Mouse (Mus musculus) liver, embryonic 12.5 days (tissue): ENCODE measurements at regions not wholly inside any gene's neighbourhood (a gene's known extent, or its start where the extent isn't known, plus 50 kb on each side); places are given as distances from the start of the nearest gene placed in this dataset.

ENCODE experiments used
- ATAC-seq: fragments of 200-750 bp; cut with Nextera tagmentation; 2 replicates; pipeline ENCODE4 v1.8.0; 2017; ENCODE audit warnings: moderate number of reproducible peaks, mild to moderate bottlenecking, moderate library complexity
- H3K27ac ChIP-seq: fragments of 300-500 bp; sonication (generic); 2 replicates; pipeline ENCODE4 v1.5.1; 2016; ENCODE audit warnings: mild to moderate bottlenecking
- H3K27me3 ChIP-seq: fragments of 300-500 bp; sonication (generic); replicated peaks from 2 replicates; pipeline ENCODE4 v1.6.1; 2016; ENCODE audit warnings: mild to moderate bottlenecking, moderate library complexity
- H3K36me3 ChIP-seq: fragments of 300-500 bp; sonication (generic); 2 replicates; pipeline ENCODE4 v1.6.1; 2016; ENCODE audit warnings: mild to moderate bottlenecking, moderate library complexity
- H3K4me1 ChIP-seq: fragments of 300-500 bp; sonication (generic); 2 replicates; pipeline ENCODE4 v1.6.1; 2016
- H3K4me2 ChIP-seq: fragments of 300-500 bp; sonication (generic); 2 replicates; pipeline ENCODE4 v1.6.1; 2016; ENCODE audit warnings: mild to moderate bottlenecking, moderate library complexity
- H3K4me3 ChIP-seq: fragments of 300-500 bp; sonication (generic); 2 replicates; pipeline ENCODE4 v1.5.1; 2016; ENCODE audit warnings: mild to moderate bottlenecking, moderate library complexity
- H3K9ac ChIP-seq: fragments of 300-500 bp; sonication (generic); 2 replicates; pipeline ENCODE4 v1.6.1; 2016; ENCODE audit warnings: mild to moderate bottlenecking, moderate library complexity
- H3K9me3 ChIP-seq: fragments of 300-500 bp; sonication (generic); replicated peaks from 2 replicates; pipeline ENCODE4 v1.6.1; 2016; ENCODE audit warnings: mild to moderate bottlenecking, moderate library complexity
- whole genome bisulfite sequencing: fragments of 180-500 bp; shearing (Covaris S2); methylation state at CpG from one replicate; pipeline ENCODE4 v1.1.7; 2016; ENCODE audit not compliant: insufficient replicate concordance; 5-methylcytosine and 5-hydroxymethylcytosine counted together

DNA sequence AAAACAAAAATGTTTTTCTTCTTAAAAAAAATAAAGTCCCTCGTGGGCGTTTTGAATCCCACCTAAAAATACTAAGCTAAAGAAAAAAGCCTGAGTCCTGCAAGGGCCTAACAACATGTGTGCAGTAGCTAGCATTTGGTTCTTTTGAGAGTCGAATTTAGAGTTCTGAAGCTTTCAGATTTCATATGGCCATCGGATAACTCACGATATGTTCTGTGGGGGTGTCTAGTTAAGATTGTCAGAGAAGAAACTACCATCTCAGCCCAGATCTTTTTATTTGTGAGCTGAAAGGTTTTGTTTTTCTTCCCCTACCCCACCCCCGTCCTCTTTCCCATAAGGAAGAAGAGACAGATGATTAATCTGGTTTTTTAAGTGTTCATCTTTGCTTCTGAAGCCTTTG lies 327.8 kb downstream of the Slc4a3 start:
- H3K4me1 ChIP-seq = no peaks in the 10 kb centered on the region
- no peaks in the 10 kb centered on the region for H3K27me3 ChIP-seq
- 0 out of 2 replicates have a peak, but pooled peaks cover 3% of the 10 kb centered on the region for H3K9me3 ChIP-seq
- 63% methylated on average over 6 of the region's 6 CpGs for WGBS
- H3K4me2 ChIP-seq = no peak overlapping the region
- no peak for ATAC-seq
- H3K27ac ChIP-seq = no peak overlapping the region
- no peak overlapping the region for H3K9ac ChIP-seq
- no peaks in the 10 kb centered on the region for H3K36me3 ChIP-seq
- no peak overlapping the region for H3K4me3 ChIP-seq

- no peak overlapping the region for H3K9ac ChIP-seq
- H3K27me3 ChIP-seq = no peaks in the 10 kb centered on the region
- H3K27ac ChIP-seq = no peak overlapping the region
- H3K9me3 ChIP-seq = 0 out of 2 replicates have a peak, but pooled peaks cover 3% of the 10 kb centered on the region
- ATAC-seq = no peak
- no peak overlapping the region for H3K4me2 ChIP-seq
- H3K36me3 ChIP-seq = no peaks in the 10 kb centered on the region
- WGBS = 62% methylated on average over 5 of the region's 5 CpGs
- H3K4me3 ChIP-seq = no peak overlapping the region
- no peaks in the 10 kb centered on the region for H3K4me1 ChIP-seq
Observed at GRCm38 (mm10) chr1:75877209-75877608, 331.1 kb downstream of the Slc4a3 start.

DNA sequence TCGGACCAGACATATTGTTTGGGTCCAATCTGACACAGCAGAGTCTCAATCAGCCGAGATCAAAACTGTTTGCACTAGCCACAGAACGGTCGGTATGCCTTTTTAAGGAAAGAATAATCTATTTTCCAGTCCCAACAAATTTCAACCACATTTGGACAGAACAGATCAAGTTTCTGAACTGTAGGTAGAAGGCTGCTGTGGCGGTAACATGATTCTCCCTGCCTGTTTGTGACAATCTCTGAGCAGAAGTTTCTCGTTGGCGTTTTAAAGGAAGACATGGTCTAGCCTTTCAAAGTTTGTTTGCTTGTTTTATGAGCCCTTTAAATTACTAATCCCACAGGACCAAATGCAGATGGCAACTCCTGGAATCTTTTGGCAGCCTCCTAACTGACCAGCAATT lies 339.6 kb downstream of the Slc4a3 start:
- Histone ChIP-seq H3K4me1 (no peaks in the 10 kb centered on the region), H3K9ac (no peak overlapping the region), H3K4me3 (no peak overlapping the region), H3K27me3 (no peaks in the 10 kb centered on the region), H3K27ac (no peak overlapping the region), H3K4me2 (no peak overlapping the region), H3K36me3 (no peaks in the 10 kb centered on the region), H3K9me3 (no peaks in the 10 kb centered on the region)
- ATAC-seq = no peak
- 46% methylated on average over 7 of the region's 7 CpGs for WGBS

DNA sequence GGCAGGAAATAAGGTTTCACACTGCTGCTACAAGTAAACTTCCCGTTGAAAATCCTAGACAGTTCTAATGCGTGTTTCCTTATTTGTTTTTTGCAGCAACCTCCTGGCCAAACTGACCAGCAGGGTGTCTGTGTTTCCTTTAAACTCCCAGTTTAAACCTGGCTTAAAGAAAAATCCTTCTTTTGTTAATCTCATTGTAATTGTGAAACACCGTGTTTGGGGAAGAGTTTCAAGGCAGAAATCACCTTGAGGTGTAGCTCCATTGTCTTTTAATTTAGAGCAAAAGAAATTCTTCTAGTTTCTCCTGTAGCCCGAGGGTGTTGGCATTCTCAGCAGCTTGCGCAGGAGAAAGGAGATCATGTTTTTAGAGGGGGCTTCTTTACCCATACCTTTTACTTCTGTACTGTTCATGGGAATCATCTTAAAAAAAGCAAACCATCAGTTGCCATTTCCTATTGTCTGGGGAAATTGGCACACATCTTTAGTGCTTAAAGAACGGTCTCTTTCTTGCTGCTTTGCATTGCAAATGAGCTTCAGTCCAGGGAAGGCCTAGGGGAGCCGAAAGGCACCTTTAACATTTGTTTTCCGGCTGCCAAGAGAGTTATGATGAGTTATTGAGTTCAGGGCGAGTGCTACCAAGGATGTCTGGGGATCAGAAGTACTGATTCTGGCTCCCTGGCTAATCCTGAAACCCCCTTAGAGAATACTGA lies 342.6 kb downstream of the Slc4a3 start:
- no peaks in the 10 kb centered on the region for H3K4me1 ChIP-seq
- 0 out of 2 replicates have a peak, but pooled peaks cover 3% of the 10 kb centered on the region for H3K9me3 ChIP-seq
- no peak overlapping the region for H3K4me3 ChIP-seq
- H3K9ac ChIP-seq = no peak overlapping the region
- H3K4me2 ChIP-seq = no peak overlapping the region
- WGBS = 23% methylated on average over 9 of the region's 9 CpGs
- H3K27ac ChIP-seq = no peak overlapping the region
- ATAC-seq = no peak
- H3K27me3 ChIP-seq = no peaks in the 10 kb centered on the region
- H3K36me3 ChIP-seq = no peaks in the 10 kb centered on the region

DNA sequence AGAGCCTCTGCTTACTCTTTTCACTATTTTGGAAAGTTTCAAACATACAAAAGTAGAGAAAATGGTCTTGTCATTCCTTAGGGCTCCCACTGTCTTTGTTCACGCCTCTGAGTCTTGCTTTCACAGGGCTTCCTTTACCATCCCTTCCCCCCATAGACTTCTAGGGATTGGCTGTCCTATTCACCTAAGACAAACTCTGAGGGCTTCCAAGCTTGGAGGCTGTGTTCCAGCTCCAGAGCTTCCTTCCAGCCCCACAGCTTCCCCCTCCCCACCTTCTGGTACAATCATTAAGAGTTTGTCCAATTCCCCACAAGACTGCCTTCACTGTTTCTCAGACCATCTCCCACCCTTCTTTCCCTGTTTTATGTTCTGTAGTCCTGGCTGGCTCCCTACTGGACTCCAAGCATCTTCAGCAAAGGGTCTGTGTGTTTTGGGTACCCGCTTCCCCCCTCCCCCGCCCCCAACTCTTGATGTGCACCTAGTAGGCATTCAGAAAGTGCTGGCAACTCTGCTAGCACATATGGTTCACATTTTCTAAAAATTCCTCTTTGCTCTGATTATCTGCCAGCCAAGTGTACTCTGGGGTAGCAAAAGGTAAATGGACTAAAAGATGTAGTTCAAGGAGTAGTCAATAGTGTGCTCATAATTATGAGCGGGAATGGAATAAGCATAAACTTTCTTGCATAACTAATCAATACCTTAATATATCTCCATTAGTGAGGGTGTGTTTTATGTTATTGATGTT lies 344.0 kb downstream of the Slc4a3 start:
- Histone ChIP-seq H3K4me2 (no peak overlapping the region), H3K4me1 (no peaks in the 10 kb centered on the region), H3K9ac (no peak overlapping the region), H3K36me3 (no peaks in the 10 kb centered on the region), H3K4me3 (no peak overlapping the region), H3K27ac (no peak overlapping the region), H3K27me3 (no peaks in the 10 kb centered on the region), H3K9me3 (0 out of 2 replicates have a peak, but pooled peaks cover 3% of the 10 kb centered on the region)
- no peak for ATAC-seq
- WGBS = 65% methylated on average over 4 of the region's 4 CpGs

GRCm38 (mm10) chr1:75890636-75891276 lies 344.7 kb downstream of the Slc4a3 start:
- Histone ChIP-seq H3K4me3 (no peak overlapping the region), H3K9me3 (0 out of 2 replicates have a peak, but pooled peaks cover 3% of the 10 kb centered on the region), H3K4me2 (no peak overlapping the region), H3K36me3 (no peaks in the 10 kb centered on the region), H3K27ac (no peak overlapping the region), H3K27me3 (no peaks in the 10 kb centered on the region), H3K4me1 (no peaks in the 10 kb centered on the region), H3K9ac (no peak overlapping the region)
- ATAC-seq = no peak
- 73% methylated on average over 10 of the region's 10 CpGs for WGBS

GRCm38 (mm10) chr1:75895550-75895949 lies 349.5 kb downstream of the Slc4a3 start:
- Histone ChIP-seq H3K9me3 (0 out of 2 replicates have a peak, but pooled peaks cover 3% of the 10 kb centered on the region), H3K36me3 (no peaks in the 10 kb centered on the region)
- WGBS = 80% methylated on average over 1 of the region's 1 CpGs

GRCm38 (mm10) chr1:75901146-75901545 lies 355.1 kb downstream of the Slc4a3 start:
- Histone ChIP-seq H3K4me2 (no peak overlapping the region), H3K27me3 (no peaks in the 10 kb centered on the region), H3K9me3 (no peaks in the 10 kb centered on the region), H3K4me3 (no peak overlapping the region), H3K27ac (no peak overlapping the region), H3K4me1 (no peaks in the 10 kb centered on the region), H3K9ac (no peak overlapping the region), H3K36me3 (no peaks in the 10 kb centered on the region)
- no peak for ATAC-seq
- WGBS = 33% methylated on average over 1 of the region's 1 CpGs

More at GRCm38 (mm10) chr1:75895550-75895949, 349.5 kb downstream of the Slc4a3 start:
- Histone ChIP-seq H3K4me2 (no peak overlapping the region), H3K4me3 (no peak overlapping the region), H3K27me3 (no peaks in the 10 kb centered on the region), H3K4me1 (no peaks in the 10 kb centered on the region), H3K27ac (no peak overlapping the region), H3K9ac (no peak overlapping the region)
- no peak for ATAC-seq

- 65% methylated on average over 9 of the region's 9 CpGs for WGBS
- H3K4me2 ChIP-seq = no peak overlapping the region
- no peak for ATAC-seq
- no peaks in the 10 kb centered on the region for H3K9me3 ChIP-seq
- H3K4me1 ChIP-seq = no peaks in the 10 kb centered on the region
- no peak overlapping the region for H3K4me3 ChIP-seq
- no peaks in the 10 kb centered on the region for H3K27me3 ChIP-seq
- H3K9ac ChIP-seq = no peak overlapping the region
- no peaks in the 10 kb centered on the region for H3K36me3 ChIP-seq
- no peak overlapping the region for H3K27ac ChIP-seq
Observed at GRCm38 (mm10) chr1:75905699-75906470, 359.8 kb downstream of the Slc4a3 start.

DNA sequence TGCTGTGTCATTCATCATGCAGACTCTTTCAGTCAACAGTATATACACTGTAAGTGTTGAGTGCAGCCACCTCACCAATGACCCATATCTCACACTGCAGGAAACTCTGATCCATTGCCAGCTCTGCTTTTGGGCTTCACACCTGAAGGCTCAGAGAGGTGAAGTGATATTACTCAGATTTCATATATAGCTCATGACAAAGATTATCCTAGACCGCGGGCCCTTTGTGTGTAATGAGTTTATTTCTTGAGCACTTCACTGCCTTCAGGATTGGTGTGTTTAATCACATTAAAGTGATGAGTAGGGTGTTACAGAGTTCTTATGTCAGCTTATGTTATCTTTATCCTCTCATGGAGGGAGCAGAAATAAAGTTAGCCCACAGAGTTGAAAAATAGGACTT lies 369.2 kb downstream of the Slc4a3 start:
- 79% methylated on average over 2 of the region's 2 CpGs for WGBS
- H3K27ac ChIP-seq = no peak overlapping the region
- ATAC-seq = no peak
- H3K9ac ChIP-seq = no peak overlapping the region
- H3K9me3 ChIP-seq = no peaks in the 10 kb centered on the region
- H3K4me3 ChIP-seq = no peak overlapping the region
- no peaks in the 10 kb centered on the region for H3K27me3 ChIP-seq
- H3K4me1 ChIP-seq = no peaks in the 10 kb centered on the region
- H3K36me3 ChIP-seq = no peaks in the 10 kb centered on the region
- H3K4me2 ChIP-seq = no peak overlapping the region

DNA sequence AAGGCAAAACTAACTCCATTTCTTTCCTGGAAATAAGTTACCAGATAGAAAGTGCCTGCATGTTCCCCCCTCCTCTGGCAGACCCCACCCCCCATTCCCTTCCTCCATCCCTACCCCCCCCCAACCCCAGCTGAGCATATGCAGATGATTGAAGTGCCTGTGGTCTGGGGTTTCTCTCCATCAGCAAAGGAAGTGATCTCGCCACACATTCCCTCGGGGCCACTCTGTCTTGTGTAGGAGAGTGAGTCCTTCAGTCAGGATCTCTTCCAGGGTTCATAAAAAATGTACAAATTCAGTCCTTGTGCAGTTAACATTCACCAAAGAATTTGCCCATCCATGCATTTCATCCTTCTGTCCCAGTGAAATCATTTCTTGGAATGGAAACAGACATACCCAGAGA lies 370.1 kb downstream of the Slc4a3 start:
- H3K9me3 ChIP-seq = no peaks in the 10 kb centered on the region
- H3K27ac ChIP-seq = no peak overlapping the region
- no peak overlapping the region for H3K4me2 ChIP-seq
- ATAC-seq = no peak
- no peaks in the 10 kb centered on the region for H3K36me3 ChIP-seq
- H3K27me3 ChIP-seq = no peaks in the 10 kb centered on the region
- H3K4me3 ChIP-seq = no peak overlapping the region
- H3K4me1 ChIP-seq = no peaks in the 10 kb centered on the region
- no peak overlapping the region for H3K9ac ChIP-seq
- 22% methylated on average over 2 of the region's 2 CpGs for WGBS
